Mouse (Mus musculus) cortical plate, adult 2 months (tissue): ENCODE results near the gene Stac.

Experiments used
- CTCF ChIP-seq: fragments of 200-500 bp; IDR thresholded peaks from 2 replicates; pipeline ENCODE4 v1.5.1; 2011; ENCODE audit warnings: mild to moderate bottlenecking, control low read depth, low read length; ENCODE audit not compliant: insufficient read depth; ENCODE audit errors: extremely low read depth
- POLR2A ChIP-seq: fragments of 200-500 bp; IDR thresholded peaks from 2 replicates; pipeline ENCODE4 v1.6.1; 2011; ENCODE audit warnings: mild to moderate bottlenecking, low read length, control low read depth; ENCODE audit not compliant: insufficient read depth; ENCODE audit errors: extremely low read depth

GRCm38 (mm10) chr9:111578784-111579183 lies 111.4 kb downstream of the Stac start:
- TF ChIP-seq CTCF (no peak), POLR2A (no peak)
